Mouse (Mus musculus): Measurements from ENCODE around the gene Il17rd. TPM values are rescaled to one million over a fixed set of nuclear protein-coding genes. Genes with fewer than 3 reads are reported as not detected.

Gene Il17rd
- total and polyA plus RNA-seq, 2 experiments from 2014 or later = 1.5 to 7.2 TPM

- no peak for DNase-seq
- 10% methylated on average over 6 of the region's 6 CpGs for WGBS
- Histone ChIP-seq H3K4me2 (ENCODE audit: low read depth) (no peak overlapping the region), H3K4me1 (ENCODE audit: insufficient read depth) (no peaks in the 10 kb centered on the region), H3K9ac (no peak overlapping the region), H3K36me3 (ENCODE audit: insufficient read depth) (no peaks in the 10 kb centered on the region), H3K9me3 (ENCODE audit: low read length) (no peaks in the 10 kb centered on the region), H3K4me3 (ENCODE audit: low read depth, low read length) (no peak overlapping the region), H3K27me3 (ENCODE audit: insufficient read depth, low read length) (peaks cover 10% of the 10 kb centered on the region), H3K27ac (ENCODE audit: low read depth, low read length) (no peak overlapping the region)
- ATAC-seq = no peak
- TF ChIP-seq CTCF (IDR thresholded peaks at IDR 0.05; ENCODE audit: low read depth) = no peak
Observed at GRCm38 (mm10) chr14:27005937-27006336, 32.8 kb upstream of the Il17rd start.

GRCm38 (mm10) chr14:27011561-27011960 is 27.2 kb upstream of the Il17rd start:
- WGBS = 90% methylated on average over 5 of the region's 5 CpGs
- Histone ChIP-seq H3K4me3 (ENCODE audit: low read depth, low read length) (no peak overlapping the region), H3K4me2 (ENCODE audit: low read depth) (no peak overlapping the region), H3K9me3 (ENCODE audit: low read length) (no peaks in the 10 kb centered on the region), H3K4me1 (ENCODE audit: insufficient read depth) (no peaks in the 10 kb centered on the region), H3K27ac (ENCODE audit: low read depth, low read length) (no peak overlapping the region), H3K9ac (no peak overlapping the region), H3K27me3 (ENCODE audit: insufficient read depth, low read length) (no peaks in the 10 kb centered on the region), H3K36me3 (ENCODE audit: insufficient read depth) (no peaks in the 10 kb centered on the region)
- TF ChIP-seq CTCF (IDR thresholded peaks at IDR 0.05; ENCODE audit: low read depth) = no peak
- no peak for DNase-seq
- no peak for ATAC-seq

- H3K36me3 ChIP-seq (ENCODE audit: insufficient read depth) = no peaks in the 10 kb centered on the region
- WGBS = 82% methylated on average over 4 of the region's 4 CpGs
- H3K4me1 ChIP-seq (ENCODE audit: insufficient read depth) = no peaks in the 10 kb centered on the region
- no peak overlapping the region for H3K9ac ChIP-seq
- DNase-seq (no peak), ATAC-seq (no peak)
- H3K4me2 ChIP-seq (ENCODE audit: low read depth) = no peak overlapping the region
- no peak for TF ChIP-seq CTCF (IDR thresholded peaks at IDR 0.05; ENCODE audit: low read depth)
- no peak overlapping the region for H3K4me3 ChIP-seq (ENCODE audit: low read depth, low read length)
- no peaks in the 10 kb centered on the region for H3K9me3 ChIP-seq (ENCODE audit: low read length)
- H3K27me3 ChIP-seq (ENCODE audit: insufficient read depth, low read length) = no peaks in the 10 kb centered on the region
- no peak overlapping the region for H3K27ac ChIP-seq (ENCODE audit: low read depth, low read length)
Observed at GRCm38 (mm10) chr14:27013658-27014057, 25.1 kb upstream of the Il17rd start.

- TF ChIP-seq CTCF (IDR thresholded peaks at IDR 0.05; ENCODE audit: low read depth) = no peak
- Histone ChIP-seq H3K27me3 (ENCODE audit: insufficient read depth, low read length) (no peaks in the 10 kb centered on the region), H3K4me2 (ENCODE audit: low read depth) (no peak overlapping the region), H3K9ac (no peak overlapping the region), H3K36me3 (ENCODE audit: insufficient read depth) (no peaks in the 10 kb centered on the region), H3K4me3 (ENCODE audit: low read depth, low read length) (no peak overlapping the region), H3K27ac (ENCODE audit: low read depth, low read length) (no peak overlapping the region), H3K9me3 (ENCODE audit: low read length) (no peaks in the 10 kb centered on the region), H3K4me1 (ENCODE audit: insufficient read depth) (no peaks in the 10 kb centered on the region)
- DNase-seq = no peak
- ATAC-seq = no peak
- 94% methylated on average over 2 of the region's 2 CpGs for WGBS
Observed at GRCm38 (mm10) chr14:27017936-27018335, 20.8 kb upstream of the Il17rd start.

- DNase-seq (no peak), ATAC-seq (no peak)
- TF ChIP-seq CTCF (IDR thresholded peaks at IDR 0.05; ENCODE audit: low read depth) = no peak
- Histone ChIP-seq H3K27me3 (ENCODE audit: insufficient read depth, low read length) (no peaks in the 10 kb centered on the region), H3K4me3 (ENCODE audit: low read depth, low read length) (no peak overlapping the region), H3K4me1 (ENCODE audit: insufficient read depth) (no peaks in the 10 kb centered on the region), H3K9me3 (ENCODE audit: low read length) (no peaks in the 10 kb centered on the region), H3K36me3 (ENCODE audit: insufficient read depth) (no peaks in the 10 kb centered on the region), H3K4me2 (ENCODE audit: low read depth) (no peak overlapping the region), H3K9ac (no peak overlapping the region), H3K27ac (ENCODE audit: low read depth, low read length) (no peak overlapping the region)
- WGBS = 74% methylated on average over 14 of the region's 14 CpGs
Observed at GRCm38 (mm10) chr14:27019850-27020249, 18.9 kb upstream of the Il17rd start.

GRCm38 (mm10) chr14:27022876-27023275 is 15.9 kb upstream of the Il17rd start:
- TF ChIP-seq CTCF (IDR thresholded peaks at IDR 0.05; ENCODE audit: low read depth) = peak; percentile 68
- H3K36me3 ChIP-seq (ENCODE audit: insufficient read depth) = no peaks in the 10 kb centered on the region
- 52% methylated on average over 11 of the region's 11 CpGs for WGBS
- H3K4me3 ChIP-seq (ENCODE audit: low read depth, low read length) = no peak overlapping the region
- no peak overlapping the region for H3K27ac ChIP-seq (ENCODE audit: low read depth, low read length)
- H3K4me1 ChIP-seq (ENCODE audit: insufficient read depth) = no peaks in the 10 kb centered on the region
- H3K27me3 ChIP-seq (ENCODE audit: insufficient read depth, low read length) = no peaks in the 10 kb centered on the region
- H3K9ac ChIP-seq = no peak overlapping the region
- ATAC-seq (no peak), DNase-seq (peak; percentile 16)
- no peak overlapping the region for H3K4me2 ChIP-seq (ENCODE audit: low read depth)
- no peaks in the 10 kb centered on the region for H3K9me3 ChIP-seq (ENCODE audit: low read length)

GRCm38 (mm10) chr14:27024664-27025063 is 14.1 kb upstream of the Il17rd start:
- Histone ChIP-seq H3K9me3 (ENCODE audit: low read length) (no peaks in the 10 kb centered on the region), H3K27me3 (ENCODE audit: insufficient read depth, low read length) (no peaks in the 10 kb centered on the region), H3K27ac (ENCODE audit: low read depth, low read length) (no peak overlapping the region), H3K4me1 (ENCODE audit: insufficient read depth) (no peaks in the 10 kb centered on the region), H3K9ac (no peak overlapping the region), H3K4me2 (ENCODE audit: low read depth) (no peak overlapping the region), H3K36me3 (ENCODE audit: insufficient read depth) (no peaks in the 10 kb centered on the region), H3K4me3 (ENCODE audit: low read depth, low read length) (no peak overlapping the region)
- TF ChIP-seq CTCF (IDR thresholded peaks at IDR 0.05; ENCODE audit: low read depth) = no peak
- ATAC-seq (no peak), DNase-seq (no peak)
- 92% methylated on average over 4 of the region's 4 CpGs for WGBS

- H3K4me1 ChIP-seq (ENCODE audit: insufficient read depth) = no peaks in the 10 kb centered on the region
- DNase-seq (peak; percentile 90), ATAC-seq (peak; percentile 97)
- H3K4me3 ChIP-seq (ENCODE audit: low read depth, low read length) = no peak overlapping the region
- H3K9me3 ChIP-seq (ENCODE audit: low read length) = no peaks in the 10 kb centered on the region
- H3K27ac ChIP-seq (ENCODE audit: low read depth, low read length) = peak overlapping the region; percentile 29; the same call in 1 of the 2 replicates
- H3K9ac ChIP-seq = no peak overlapping the region
- H3K36me3 ChIP-seq (ENCODE audit: insufficient read depth) = no peaks in the 10 kb centered on the region
- WGBS = 2% methylated on average over 15 of the region's 15 CpGs
- no peak overlapping the region for H3K4me2 ChIP-seq (ENCODE audit: low read depth)
- H3K27me3 ChIP-seq (ENCODE audit: insufficient read depth, low read length) = no peaks in the 10 kb centered on the region
- TF ChIP-seq CTCF (IDR thresholded peaks at IDR 0.05; ENCODE audit: low read depth) = peak; percentile 90
Observed at GRCm38 (mm10) chr14:27029771-27030173, 9.0 kb upstream of the Il17rd start.
